Mouse (Mus musculus) adrenal gland, postnatal 36 days (tissue): Measurements from ENCODE around the gene Lgals1. TPM values are rescaled to one million over a fixed set of nuclear protein-coding genes. Genes with fewer than 3 reads are reported as not detected.

ENCODE experiments used
- DNase-seq, 2 experiments: peaks; one replicate each; pipeline ENCODE4 v3.0.0; 2021; ENCODE audit warnings: mixed read lengths in 1 of 2
- microRNA-seq: library from miRNA; unstranded; fragments of <30 nt; microRNA quantifications from one replicate; pipeline ENCODE4 v1.2.0, GENCODE M21; 2021
- total RNA-seq, 2 experiments: library from RNA; stranded (reverse); gene quantifications; 2 replicates each; pipeline ENCODE4 v1.2.3; 2021

The Lgals1 gene
- total RNA-seq, 2 experiments from 2014 or later: 303 to 486 TPM

GRCm38 (mm10) chr15:78937311-78937710 lies 10.8 kb downstream of the Lgals1 start:
- no peak for DNase-seq

GRCm38 (mm10) chr15:78937963-78938362 lies 11.4 kb downstream of the Lgals1 start:
- DNase-seq: peak in 1 of 2 experiments; percentile 18

GRCm38 (mm10) chr15:78940325-78940724 lies 13.8 kb downstream of the Lgals1 start:
- no peak for DNase-seq

- peak; percentile 86 to 90 for DNase-seq
These were observed 16.1 kb downstream of the Lgals1 start for GRCm38 (mm10) chr15:78942663-78943062.

GRCm38 (mm10) chr15:78946232-78946631 lies 19.7 kb downstream of the Lgals1 start:
- DNase-seq: no peak

- peak; percentile 92 to 94 for DNase-seq
These were observed 21.1 kb downstream of the Lgals1 start, which contains the start of gene Triobp for GRCm38 (mm10) chr15:78947657-78948056. Triobp (plus strand) TSS chr15:78947724.

- DNase-seq: no peak
These were observed 21.7 kb downstream of the Lgals1 start for GRCm38 (mm10) chr15:78948152-78948725.

- no peak for DNase-seq
These were observed 22.4 kb downstream of the Lgals1 start for GRCm38 (mm10) chr15:78948883-78949282.

GRCm38 (mm10) chr15:78955663-78956062 lies 29.1 kb downstream of the Lgals1 start:
- no peak for DNase-seq

- no peak for DNase-seq
These were observed 29.8 kb downstream of the Lgals1 start for GRCm38 (mm10) chr15:78956351-78956750.

GRCm38 (mm10) chr15:78957021-78957420 lies 30.5 kb downstream of the Lgals1 start:
- no peak for DNase-seq

GRCm38 (mm10) chr15:78959537-78959936 lies 33.0 kb downstream of the Lgals1 start:
- DNase-seq: no peak

- DNase-seq: peak; percentile 83
These were observed 33.6 kb downstream of the Lgals1 start for GRCm38 (mm10) chr15:78960088-78960487.

- DNase-seq: peak; percentile 80 to 82
These were observed 36.4 kb downstream of the Lgals1 start for GRCm38 (mm10) chr15:78962885-78963284.

- peak; percentile 57 to 71 for DNase-seq
These were observed 45.1 kb downstream of the Lgals1 start for GRCm38 (mm10) chr15:78971626-78972025.

GRCm38 (mm10) chr15:78973950-78974349 lies 47.4 kb downstream of the Lgals1 start:
- DNase-seq: peak; percentile 74 to 77

GRCm38 (mm10) chr15:78977676-78978159 lies 51.2 kb downstream of the Lgals1 start:
- DNase-seq: no peak

GRCm38 (mm10) chr15:78978875-78979274 lies 52.4 kb downstream of the Lgals1 start:
- DNase-seq: peak; percentile 74 to 83

Small RNAs within 50 kb of the gene (microRNA-seq; reads per million reads assigned to microRNA genes)
- not detected for gene Mir6955

Other genes starting within 250 kb of the Lgals1 start
- gene Elfn2, start 208.0 kb upstream of the Lgals1 start, total RNA-seq: 1 to 10 TPM; 2.7 to 3.0 TPM
- gene Mfng, start 153.2 kb upstream of the Lgals1 start, total RNA-seq: 10 to 100 TPM; 12.3 to 16.7 TPM
- 1 to 10 TPM; 5.9 to 9.8 TPM for gene Card10, start 123.7 kb upstream of the Lgals1 start, total RNA-seq
- 10 to 100 TPM; 36.8 to 52.6 TPM for gene Cdc42ep1, start 84.1 kb upstream of the Lgals1 start, total RNA-seq
- gene Lgals2, start 71.2 kb upstream of the Lgals1 start, total RNA-seq: under 1 TPM; 0.53 to 0.56 TPM
- gene Gga1, start 49.5 kb upstream of the Lgals1 start, total RNA-seq: 10 to 100 TPM; 56.0 to 57.3 TPM
- not detected for gene Gm49510, start 27.1 kb upstream of the Lgals1 start, total RNA-seq
- gene Sh3bp1, start 27.0 kb upstream of the Lgals1 start, total RNA-seq: 1 to 10 TPM; 7.2 to 8.5 TPM
- gene Pdxp, start 12.8 kb upstream of the Lgals1 start, total RNA-seq: 1 to 10 TPM; 3.3 to 3.7 TPM
- gene Nol12, start 8.2 kb downstream of the Lgals1 start, total RNA-seq: 10 to 100 TPM; 41.5 to 47.4 TPM
- gene Triobp, start 21.0 kb downstream of the Lgals1 start, total RNA-seq: 100 to 1,000 TPM; 111 to 142 TPM
- 100 to 1,000 TPM; 127 to 173 TPM for gene H1f0, start 101.7 kb downstream of the Lgals1 start, total RNA-seq
- gene Galr3, start 115.2 kb downstream of the Lgals1 start, total RNA-seq: under 1 TPM; 0.30 to 0.36 TPM
- gene Ankrd54, start 136.2 kb downstream of the Lgals1 start, total RNA-seq: 10 to 100 TPM; 18.9 to 27.0 TPM
- gene Eif3l, start 148.5 kb downstream of the Lgals1 start, total RNA-seq: 100 to 1,000 TPM; 140 to 156 TPM
- gene Micall1, start 182.2 kb downstream of the Lgals1 start, total RNA-seq: 10 to 100 TPM; 41.3 to 51.4 TPM
- 100 to 1,000 TPM; 137 to 143 TPM for gene Polr2f, start 214.3 kb downstream of the Lgals1 start, total RNA-seq
- 1 to 10 TPM; 5.5 to 7.3 TPM for gene 1700088E04Rik, start 214.5 kb downstream of the Lgals1 start, total RNA-seq
- gene Sox10, start 238.5 kb downstream of the Lgals1 start, total RNA-seq: 1 to 10 TPM; 1.3 to 1.8 TPM